Mouse (Mus musculus): ENCODE data around the gene Eef1akmt1.

DNA sequence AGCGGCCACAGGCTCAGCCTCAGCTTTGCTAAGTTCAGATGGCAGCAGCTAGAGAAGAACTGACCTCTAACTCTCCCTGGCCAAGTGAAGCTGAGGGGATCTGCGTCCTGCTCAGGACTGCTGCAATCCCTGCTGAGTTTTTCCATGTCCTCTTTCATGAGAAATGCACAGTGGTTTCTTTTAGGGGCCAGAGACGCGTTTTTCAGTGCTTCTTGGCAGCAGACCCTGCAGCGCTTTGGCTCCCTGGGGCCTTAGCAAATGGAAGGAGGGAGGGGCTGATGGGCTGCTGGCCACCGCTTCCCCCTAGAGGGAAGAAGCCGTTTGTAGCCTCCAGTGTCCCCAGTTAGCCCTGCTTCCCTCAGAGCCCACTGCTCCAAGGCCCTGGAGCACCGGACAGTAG, 36.5 kb downstream of the Eef1akmt1 start:
- TF ChIP-seq CTCF (IDR thresholded peaks at IDR 0.05; ENCODE audit: borderline replicate concordance, insufficient read depth, low read depth, low read length) (no peak), POLR2A (IDR thresholded peaks at IDR 0.05; ENCODE audit: borderline replicate concordance, insufficient read depth, low read length) (no peak)

All from cerebellum, adult 2 months (tissue).